Mouse (Mus musculus): ENCODE data around the gene Tomm22.
A peak's percentile ranks its signal among the peaks of the same experiment; 100 is the strongest.
"Not testable (repeated sequence)": the region's sequence is repeated elsewhere in the genome, so short reads cannot be mapped to it uniquely, and the experiment has no call there.

Gene Tomm22

DNA sequence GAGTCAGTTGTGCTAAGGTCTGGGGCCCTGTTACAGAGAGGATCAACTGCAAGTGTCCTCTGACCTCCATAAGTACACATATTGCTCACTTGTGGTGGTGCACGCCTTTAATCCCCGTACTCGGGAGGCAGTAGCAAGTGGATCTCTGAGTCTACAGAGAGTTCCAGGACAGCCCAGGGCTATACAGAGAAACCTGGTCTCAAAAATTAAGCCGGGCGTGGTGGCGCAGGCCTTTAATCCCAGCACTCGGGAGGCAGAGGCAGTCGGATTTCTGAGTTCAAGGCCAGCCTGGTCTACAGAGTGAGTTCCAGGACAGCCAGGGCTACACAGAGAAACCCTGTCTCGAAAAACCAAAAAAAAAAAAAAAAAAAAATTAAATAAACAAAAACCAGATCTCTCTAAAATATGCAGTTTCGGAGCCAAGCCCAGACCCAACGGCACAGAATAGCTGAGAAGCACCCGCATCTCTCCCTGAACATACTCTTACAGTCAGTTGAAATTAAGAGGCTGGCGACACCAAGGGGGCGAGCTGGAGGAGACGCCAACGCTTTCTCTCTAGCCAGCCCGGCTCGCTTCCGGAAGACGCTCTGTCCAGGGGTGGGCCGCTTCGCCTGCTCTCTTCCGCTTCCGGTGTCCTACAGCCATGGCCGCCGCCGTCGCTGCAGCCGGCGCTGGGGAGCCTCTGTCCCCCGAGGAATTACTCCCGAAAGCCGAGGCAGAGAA, at the start of gene Tomm22:
Tomm22 (plus strand) TSS at position 613 of the 723 bp plus-strand sequence.
- DNase-seq (ENCODE audit: low read depth, low spot score) = peak; percentile 61

DNA sequence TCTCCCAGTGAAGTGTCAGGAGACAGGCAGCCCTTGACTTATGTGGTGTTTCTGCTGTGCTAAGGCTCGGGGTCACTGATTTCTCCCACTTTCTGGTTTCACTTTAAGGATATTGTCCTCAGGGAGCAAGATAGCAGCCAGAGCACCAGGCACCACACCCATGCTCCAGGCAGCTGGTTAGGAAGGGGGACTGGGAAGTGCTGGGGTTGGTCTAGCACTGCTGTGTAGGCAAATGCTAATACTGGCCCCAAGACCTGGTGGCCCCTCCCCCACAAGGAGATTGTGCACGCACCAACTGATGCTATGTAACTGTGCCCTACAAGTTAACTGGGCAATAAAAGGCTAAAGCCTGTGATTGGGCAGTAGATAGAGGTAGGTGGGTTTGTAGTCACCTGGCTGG, 40.2 kb upstream of the Tomm22 start:
- peak; percentile 40 for DNase-seq (ENCODE audit: low read depth, low spot score)

DNA sequence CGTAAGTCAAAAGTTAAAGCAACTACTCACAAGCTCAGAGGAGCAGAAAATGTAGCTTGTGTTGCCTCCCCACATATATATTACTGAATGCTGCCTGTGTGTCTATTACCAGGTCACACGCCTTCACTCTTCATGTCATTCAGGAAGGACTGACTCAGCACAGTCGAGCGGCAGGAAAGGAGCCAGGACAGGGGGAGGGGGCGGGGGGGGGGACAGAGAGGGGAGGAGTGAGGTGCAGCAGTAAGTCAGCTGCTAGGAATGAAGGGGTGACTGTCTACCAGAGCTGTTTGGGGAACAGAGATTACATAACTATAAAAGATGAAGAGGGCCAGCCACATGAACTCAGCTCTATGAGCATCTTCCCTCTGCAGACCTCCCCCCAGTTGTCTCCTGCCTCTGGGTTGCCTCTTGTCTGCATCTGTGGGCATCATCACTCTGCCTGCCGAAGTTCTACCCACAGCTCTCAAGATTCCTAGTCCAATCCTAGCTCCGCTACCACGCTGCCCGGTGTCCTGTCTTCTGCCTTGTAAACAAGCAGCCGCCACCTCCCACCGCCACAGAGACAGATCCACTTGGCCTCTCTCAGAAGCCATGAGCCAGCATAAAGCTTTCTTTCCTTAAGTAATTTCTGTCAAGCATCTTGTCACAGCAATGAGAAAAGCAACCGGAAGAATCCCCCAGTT, 29.4 kb upstream of the Tomm22 start:
- DNase-seq (ENCODE audit: low read depth, low spot score) = no peak

DNA sequence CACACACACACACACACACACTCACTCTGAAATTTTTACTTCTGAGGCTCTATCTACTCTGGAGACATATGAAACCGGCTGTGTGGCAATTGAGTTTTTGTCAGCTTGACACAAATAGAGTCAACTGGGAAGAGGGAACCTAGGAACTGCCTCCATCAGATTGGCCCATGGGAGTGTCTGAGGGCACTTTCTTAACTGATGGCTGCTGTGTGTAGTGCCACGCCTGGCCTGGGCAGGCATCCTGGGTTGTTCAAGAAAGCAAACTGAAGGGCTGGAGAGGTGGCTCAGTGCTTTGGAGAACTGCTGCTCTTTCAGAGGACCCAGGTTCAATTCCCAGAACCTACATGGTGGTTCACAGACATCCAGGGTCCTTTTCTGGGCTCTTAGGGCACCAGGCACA, 25.2 kb upstream of the Tomm22 start:
- no peak for DNase-seq (ENCODE audit: low read depth, low spot score)

DNA sequence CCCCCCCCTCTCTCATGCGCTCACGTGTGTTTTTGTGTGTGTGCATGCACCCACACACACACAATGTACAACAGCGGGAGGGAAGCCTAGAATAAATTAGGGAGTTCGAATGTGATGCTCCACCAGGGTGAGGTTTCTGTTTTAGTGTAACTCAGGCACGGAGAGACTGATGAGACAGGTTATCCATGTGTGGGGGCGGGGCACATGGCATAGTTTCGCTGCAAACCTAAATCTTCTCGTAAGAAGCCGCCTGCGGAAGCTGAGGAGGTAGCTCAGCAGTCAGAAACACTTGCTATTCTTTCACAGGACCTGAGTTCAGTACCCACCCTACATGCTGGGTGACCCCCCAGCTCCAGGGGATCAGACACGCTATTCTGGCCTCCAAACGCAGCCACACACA, 22.5 kb upstream of the Tomm22 start:
- no peak for DNase-seq (ENCODE audit: low read depth, low spot score)

DNA sequence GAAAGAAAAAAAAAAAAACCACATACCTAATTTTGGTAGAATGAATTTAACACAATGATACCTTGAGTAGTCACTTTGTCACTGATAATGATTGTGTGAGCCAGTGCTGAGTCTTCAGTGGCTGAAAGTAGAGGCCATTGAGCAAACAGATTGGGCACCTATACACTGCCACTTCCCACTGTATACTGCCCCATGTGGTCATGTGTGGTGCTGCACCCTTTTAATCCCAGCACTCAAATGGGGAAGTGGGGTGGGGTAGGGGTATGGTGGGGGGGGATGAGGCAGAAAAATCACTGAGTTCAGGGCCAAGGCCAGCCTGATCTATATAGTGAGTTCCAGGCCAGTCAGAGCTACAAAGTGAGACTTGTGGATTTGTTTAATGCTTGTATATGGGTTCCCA, 20.1 kb upstream of the Tomm22 start:
- no peak for DNase-seq (ENCODE audit: low read depth, low spot score)

DNA sequence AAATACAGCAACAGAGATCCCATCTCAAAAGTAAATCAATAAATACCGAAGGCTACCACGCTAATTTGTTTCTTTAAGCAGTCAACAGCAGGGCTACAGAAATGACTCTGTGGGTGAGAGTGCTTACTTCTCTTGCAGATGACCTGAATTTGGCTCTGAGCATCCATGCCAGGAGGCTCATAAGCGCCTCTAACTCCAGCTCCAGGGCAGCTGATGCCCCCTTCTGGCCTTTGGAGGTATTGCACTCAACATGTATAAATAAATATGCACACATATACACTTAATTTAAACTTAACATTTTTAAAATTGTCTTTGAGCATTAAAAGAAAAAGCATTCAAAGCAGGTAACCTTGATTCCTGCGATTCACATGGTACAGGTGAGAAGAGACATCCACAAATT, 19.2 kb upstream of the Tomm22 start:
- no peak for DNase-seq (ENCODE audit: low read depth, low spot score)

DNA sequence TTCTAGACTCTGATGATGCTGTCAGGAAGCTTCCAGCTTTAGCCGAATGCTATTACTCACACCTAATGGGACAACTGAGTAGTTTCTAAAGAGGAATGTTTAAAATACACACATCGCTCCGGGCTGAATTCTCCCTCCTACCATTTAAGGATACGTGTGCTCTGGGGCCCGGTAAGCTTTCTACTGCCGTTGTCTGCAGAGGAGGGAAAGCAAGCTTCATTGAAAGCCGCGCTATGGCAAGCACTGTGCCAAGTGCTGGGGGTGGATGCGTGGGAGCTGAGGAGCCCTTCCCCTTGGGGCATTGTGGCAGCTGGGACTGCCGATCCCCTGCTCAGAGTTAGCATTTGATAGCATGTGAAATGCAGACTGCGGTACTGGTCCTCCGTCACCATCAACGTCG, 14.2 kb upstream of the Tomm22 start:
- no peak for DNase-seq (ENCODE audit: low read depth, low spot score)

DNA sequence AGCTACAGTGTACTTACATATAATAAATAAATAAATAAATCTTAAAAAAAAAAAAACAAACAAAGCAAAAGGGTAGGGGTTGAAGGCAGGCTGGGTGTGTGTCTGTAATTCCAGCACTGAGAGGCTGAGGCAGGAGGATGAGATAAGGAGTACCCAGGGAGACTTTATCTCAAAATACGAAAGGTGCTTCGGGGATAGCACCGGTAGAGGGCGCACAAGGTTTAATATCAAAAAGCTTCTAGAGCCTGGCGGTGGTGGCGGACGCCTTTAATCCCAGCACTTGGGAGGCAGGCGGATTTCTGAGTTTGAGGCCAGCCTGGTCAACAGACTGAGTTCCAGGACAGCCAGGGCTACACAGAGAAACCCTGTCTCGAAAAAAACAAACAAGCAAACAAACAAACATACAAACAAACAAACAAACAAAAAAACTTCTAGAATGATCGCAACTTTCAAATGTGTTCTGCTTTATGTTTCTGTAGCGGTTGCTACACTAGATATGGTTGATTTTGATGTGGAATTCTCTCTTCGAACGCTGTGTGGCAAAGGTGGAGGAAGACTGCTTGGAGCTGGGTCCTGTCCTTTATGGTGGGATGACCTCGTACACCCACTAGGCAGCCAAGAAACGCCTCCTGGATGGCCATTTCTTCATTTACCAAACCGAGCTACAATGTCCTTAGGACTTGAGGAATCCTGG, 12.7 kb upstream of the Tomm22 start:
- peak; percentile 83 for DNase-seq (ENCODE audit: low read depth, low spot score)

DNA sequence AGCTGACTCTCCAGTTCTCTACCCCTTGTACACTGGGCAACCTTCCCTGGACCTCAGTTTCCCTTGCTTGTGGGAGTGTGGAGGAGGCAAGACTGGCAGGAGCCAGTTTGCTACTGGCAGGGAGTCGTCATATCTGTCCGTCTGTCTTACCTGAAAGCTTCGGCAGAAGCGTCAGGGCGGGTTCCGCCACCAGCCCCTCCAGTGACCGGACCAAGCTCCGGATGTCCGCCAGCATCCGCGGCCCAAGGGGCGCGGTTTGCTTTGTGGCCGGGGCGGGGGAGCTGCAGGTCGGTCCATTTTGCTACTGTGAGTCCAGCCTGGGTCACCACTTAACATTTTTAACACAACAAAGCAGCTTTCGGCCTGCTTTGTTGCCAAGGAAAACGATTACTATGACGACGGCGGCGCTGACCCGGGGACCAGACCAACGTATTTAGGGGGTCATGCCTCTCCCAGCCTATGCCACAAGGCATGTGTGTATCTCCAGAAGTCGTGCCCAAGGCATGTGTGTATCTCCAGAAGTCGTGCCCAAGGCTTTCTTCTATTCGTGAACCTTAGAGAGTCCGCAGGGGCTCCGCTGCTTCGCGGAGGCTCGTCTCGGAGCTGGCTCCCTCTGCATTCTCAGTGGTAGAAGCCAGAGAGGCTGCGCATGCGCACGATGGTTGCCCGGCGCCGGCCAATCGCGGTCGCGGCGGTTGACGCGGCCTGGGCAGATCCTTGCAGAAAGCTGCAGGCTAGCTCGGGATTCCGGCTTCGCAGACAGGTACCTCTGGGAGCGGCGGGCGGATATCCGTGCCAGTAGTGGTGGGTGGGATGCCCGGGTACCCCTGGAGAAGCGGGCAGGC, 11.9 kb upstream of the Tomm22 start, which contains the start of the genes Fam227a and Cby1:
Fam227a (minus strand) TSS at position 426 of the 845 bp plus-strand sequence.
Cby1 (plus strand) TSS at position 669 of the 845 bp plus-strand sequence.
- peak; percentile 78 for DNase-seq (ENCODE audit: low read depth, low spot score)

DNA sequence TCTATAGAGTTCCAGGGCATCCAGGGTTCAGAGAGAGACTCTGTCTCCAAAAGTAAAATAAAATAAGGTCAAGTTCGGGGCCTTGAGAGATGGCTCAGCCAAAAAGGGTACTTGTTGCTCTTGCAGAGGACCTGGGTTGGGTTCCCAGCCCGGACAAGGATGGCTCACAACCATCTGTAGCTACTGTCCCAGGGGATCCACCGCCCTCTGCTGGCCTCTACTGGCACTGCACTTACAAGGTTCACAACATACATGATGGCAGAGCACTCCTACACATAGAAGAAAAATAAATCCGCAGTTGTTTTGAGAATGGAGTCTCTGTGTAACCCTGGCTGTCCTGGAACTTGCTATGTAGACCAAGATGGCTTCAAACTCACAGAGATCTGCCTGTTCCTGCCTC, 8.8 kb upstream of the Tomm22 start:
- DNase-seq (ENCODE audit: low read depth, low spot score) = peak; percentile 61

DNA sequence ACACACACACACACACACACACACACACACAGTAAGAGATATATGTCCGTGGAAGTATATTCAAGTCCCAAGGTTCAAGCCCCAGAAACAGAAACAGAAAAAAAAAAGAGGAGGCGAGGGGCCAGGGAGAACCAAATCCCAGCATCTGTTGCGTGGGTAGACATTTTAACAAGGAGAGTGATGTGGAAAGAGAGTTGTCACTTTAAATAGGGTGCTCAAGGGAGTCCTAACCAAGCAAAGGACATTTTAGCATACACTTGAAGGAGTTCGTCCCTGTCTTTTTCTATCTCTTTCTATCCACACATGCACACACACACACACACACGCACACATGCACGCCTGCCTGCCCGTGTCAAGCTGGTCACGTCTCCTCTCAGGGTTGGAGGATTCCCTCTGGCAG, 6.0 kb upstream of the Tomm22 start:
- DNase-seq (ENCODE audit: low read depth, low spot score) = no peak

DNA sequence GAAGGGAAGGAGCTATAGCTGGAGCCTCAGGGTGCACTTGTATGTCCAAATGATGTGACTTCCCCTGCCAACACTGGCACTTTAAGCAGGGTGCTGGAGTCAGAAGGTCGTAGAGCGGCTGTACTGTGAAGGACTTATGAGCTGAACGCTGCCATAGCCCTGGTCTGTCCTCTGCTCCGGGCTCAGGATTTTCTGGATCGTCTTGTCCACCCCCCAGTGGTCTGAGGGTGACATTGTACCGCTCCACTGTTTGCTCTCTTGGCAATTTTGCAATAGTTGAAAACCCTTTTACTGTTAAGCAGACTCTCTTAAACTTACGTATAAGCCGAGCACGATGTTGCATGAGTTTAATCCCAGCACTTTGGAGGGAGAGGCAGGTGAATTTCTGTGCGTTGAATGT, 1.5 kb upstream of the Tomm22 start:
- DNase-seq (ENCODE audit: low read depth, low spot score) = no peak

DNA sequence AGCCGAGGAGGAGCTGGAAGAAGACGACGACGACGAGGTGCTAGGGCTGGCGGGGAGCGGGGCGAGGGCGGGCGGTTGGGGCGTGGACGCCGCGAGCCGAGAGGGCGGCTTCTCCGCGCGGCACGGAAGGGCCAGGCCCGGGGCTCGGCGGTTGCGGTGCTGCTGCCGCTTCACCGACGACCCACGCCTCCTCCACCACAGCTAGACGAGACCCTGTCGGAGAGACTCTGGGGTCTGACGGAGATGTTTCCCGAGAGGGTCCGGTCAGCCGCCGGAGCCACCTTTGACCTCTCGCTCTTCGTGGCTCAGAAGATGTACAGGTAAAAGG, 275 bp downstream of the Tomm22 start:
- DNase-seq (ENCODE audit: low read depth, low spot score) = no peak

DNA sequence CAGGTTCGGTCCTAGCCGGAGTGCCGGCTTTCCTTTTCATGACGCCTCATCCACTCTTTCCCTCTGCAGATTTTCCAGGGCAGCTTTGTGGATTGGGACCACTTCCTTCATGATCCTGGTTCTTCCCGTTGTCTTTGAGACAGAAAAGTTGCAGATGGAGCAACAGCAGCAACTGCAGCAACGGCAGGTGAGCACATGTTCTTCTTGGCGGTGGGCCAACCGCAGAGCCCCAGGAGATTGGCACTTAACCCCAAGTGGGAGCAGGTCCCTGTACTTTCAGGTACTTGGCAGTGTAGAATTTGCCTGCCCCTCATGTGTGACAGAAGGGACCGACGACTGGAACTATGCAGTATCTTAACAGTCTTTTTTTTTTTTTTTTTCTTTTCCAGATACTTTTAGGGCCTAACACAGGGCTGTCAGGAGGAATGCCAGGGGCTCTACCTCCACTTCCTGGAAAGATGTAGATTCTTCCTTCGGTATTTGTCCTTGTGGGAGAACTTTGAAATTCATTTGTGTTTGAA, 1.2 kb downstream of the Tomm22 start:
- not testable (repeated sequence) for DNase-seq (ENCODE audit: low read depth, low spot score)

DNA sequence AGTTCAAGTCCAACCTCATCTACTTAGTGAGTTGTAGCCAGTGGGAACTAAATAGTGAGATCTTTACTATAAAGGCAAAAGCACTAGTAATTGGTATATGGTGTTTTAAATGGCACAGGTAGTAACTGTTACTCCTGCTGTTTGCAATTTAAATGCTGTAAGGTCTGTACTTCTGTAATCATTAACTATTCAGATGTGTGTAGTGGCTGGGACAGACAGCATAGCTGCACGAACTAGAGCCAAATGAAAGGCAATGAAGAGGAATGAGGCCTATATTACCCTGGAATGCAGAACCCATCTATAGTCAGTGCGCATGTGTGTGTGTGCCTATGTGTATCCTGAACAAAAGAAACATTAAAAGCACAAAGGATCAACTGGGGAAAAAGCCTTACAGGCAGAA, 7.3 kb downstream of the Tomm22 start:
- no peak for DNase-seq (ENCODE audit: low read depth, low spot score)

DNA sequence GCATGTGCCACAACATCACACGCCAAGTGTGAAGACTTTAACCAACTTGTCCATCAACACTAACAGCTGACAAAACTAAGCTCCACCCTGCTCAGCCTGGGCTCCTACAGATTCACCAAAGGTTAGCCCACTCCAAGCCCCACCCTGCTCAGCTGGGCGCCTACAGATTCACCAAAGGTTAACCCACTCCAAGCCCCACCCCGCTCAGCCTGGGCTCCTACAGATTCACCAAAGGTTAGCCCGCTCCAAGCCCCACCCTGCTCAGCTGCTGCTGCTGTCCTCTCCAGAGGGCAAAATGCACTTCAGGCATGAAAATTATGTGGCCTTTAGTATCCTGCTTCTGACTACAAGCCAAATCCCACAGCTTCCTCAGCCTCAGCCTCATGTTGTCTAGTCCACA, 11.3 kb downstream of the Tomm22 start:
- no peak for DNase-seq (ENCODE audit: low read depth, low spot score)

DNA sequence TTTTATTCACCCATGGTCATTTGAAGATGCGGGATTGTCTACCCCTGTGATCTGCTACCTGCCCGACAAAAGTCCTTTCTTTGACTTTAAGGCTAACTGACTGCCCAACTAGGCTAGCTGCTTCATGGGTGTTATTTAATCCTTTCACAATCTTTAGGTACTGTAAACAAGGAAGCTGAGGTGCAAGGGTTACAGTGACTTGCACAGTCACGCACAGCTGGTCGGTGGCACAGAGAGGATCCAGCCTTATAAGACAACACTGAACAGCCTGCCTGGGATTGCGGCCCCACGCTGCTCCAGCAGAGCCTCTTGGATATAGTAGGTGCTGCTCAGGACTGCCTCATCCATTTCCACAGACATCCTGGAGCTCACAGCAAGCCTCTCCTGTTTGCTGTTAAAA, 12.5 kb downstream of the Tomm22 start:
- DNase-seq (ENCODE audit: low read depth, low spot score) = no peak

DNA sequence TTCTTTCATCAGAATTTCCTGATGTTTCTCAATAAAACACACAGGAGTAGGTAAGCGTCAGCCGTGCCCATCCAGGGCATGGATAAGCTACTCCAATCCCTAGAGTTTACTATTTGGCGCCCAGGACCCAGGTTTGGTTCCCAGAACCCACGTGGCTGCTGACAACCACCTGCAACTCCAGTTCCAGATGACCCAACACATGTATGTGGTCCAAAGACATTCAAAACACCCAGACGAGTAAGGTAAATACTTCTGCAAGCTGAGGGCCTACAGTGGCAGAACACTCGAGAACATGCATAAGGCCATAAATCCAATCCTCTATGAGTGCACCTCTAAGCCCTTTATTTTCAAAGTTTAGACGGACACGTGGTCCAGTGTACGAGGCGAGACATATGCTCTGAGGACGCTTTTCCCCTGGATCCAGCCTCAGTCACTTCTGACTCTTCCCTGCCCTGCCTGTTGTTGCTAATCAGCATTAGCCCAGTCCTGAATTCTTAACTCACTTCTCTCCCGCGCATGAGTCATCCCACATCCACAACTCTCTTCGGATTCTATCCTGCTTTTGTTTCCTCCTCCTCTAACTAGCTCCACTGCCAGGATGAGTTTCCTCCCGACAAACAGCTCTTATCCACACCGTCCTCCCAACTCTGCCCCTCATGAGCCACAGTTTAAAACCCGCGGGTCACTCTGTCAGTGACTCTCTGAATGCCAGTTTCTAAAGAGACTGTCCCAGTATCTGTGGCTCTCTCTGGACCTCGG, 13.2 kb downstream of the Tomm22 start:
- no peak for DNase-seq (ENCODE audit: low read depth, low spot score)

DNA sequence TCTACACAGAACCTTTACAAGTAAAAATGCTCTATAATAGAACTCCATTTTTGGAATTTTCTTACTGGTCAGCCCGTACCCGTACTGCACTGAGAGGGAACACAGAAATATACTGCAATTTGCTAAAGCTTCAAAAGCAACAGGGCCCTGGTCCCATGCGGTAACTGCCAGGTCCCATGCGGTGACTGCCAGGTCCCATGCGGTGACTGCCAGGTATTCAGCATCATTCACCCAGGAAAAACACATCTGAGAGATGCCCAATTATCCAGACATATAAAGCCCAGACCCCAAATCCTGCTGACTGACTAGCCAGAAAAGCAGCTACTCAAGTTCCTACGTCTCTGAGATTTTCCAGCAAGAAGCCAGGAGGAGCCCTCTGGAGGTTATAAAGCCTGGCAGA, 14.0 kb downstream of the Tomm22 start:
- no peak for DNase-seq (ENCODE audit: low read depth, low spot score)

DNA sequence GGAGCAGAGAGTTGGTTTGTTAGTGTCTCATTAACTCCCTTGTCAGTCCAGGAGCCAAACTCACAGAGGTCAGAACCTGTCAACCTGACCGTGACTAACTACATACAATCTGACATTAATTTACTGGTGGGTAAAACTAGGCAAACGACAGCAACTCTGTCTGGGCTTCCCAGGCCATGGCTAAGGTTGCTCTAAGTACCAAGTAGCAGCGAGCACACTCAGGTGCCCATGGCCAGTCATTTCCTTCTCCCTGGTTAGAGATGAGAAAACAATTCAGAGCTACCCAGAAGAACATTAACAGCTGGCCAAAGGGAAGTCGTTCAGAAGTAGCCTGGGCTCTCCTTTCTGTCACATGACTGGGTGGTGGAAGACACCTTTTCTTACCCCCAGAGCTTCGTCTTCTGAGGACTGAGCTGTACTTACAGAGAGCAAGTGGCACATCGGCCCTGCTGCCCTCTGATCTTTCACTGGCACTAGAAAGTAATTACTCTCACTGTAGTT, 14.5 kb downstream of the Tomm22 start:
- DNase-seq (ENCODE audit: low read depth, low spot score) = no peak
